Mouse (Mus musculus) gonadal fat pad, adult 2 months (tissue): ENCODE data around the gene Neurod1. TPM values are rescaled to one million over a fixed set of nuclear protein-coding genes. Genes with fewer than 3 reads are reported as not detected.

Source experiments
- DNase-seq: peaks from one replicate; pipeline ENCODE4 v3.0.0-alpha.2; 2012; ENCODE audit warnings: low read depth
- polyA plus RNA-seq: library from polyadenylated mRNA; depleted of rRNA; stranded (reverse); fragments of >200 nt; gene quantifications from 2 replicates; pipeline ENCODE4 v1.2.3, GENCODE M21; 2012; rRNA removed

Gene Neurod1
- polyA plus RNA-seq, result not detected in 2 replicates

DNA sequence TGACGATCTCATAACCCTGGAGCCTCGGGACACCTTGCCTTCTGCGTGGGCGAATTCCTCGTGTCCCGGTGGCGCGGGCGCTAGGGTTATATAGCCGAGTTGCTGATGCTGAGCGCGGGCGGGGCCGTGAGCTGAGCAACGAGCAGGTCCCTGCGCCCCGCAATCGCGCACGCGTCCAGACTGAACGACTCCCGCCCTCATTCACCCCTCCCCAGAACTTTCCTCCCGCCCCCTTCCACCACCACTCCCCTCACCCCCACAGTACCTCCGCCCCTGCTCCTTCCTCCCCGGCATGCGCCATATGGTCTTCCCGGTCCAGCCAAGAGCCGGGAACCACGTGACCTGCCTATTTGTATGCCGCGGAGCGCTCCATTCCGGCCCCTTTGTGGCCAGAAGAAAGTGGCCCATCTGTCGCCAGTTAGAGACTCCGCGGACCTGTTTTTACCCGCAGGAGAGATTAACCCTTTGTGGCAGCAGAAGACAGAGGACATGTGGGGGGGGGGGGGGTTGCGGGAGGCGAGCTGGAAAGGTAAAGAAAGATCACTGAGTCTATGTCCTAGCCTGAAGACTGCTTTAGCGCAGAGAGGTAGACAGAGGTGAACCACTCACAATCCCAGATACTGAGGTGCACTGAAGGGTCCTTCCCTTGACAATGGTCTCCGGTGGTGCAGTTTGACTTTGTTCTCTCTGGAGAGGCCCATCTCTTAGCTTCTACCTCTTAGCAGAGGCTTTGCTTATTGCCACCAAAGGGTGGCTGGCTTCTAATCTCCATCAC, at the start of gene Neurod1, which contains the start of gene Cerkl:
Gene Neurod1 (minus strand): TSS at position 177 of the 775 bp plus-strand sequence.
Gene Cerkl (minus strand): TSS at position 211 of the 775 bp plus-strand sequence.
- DNase-seq, result no peak

GRCm38 (mm10) chr2:79498990-79499755, 42.6 kb upstream of the Neurod1 start:
- no peak for DNase-seq

DNA sequence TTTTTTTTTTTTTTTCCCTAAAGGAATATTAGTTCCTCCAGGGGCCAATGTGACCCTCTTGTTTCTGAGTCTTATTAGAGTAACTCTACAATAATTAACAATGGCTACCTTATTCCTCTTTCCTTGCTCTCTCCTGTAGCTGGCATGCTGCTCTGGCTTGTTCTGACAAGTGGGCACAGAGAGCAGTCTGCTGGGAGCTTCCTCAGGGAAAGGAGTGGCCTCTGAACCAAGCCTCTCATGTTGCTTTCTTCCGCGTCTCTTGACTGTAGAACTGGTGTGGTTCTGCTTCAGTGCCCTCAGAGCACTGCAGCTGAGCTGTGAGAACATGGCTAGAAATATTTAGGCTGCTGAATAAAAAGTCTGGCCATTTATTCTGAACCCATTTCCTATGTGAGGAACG, 28.6 kb upstream of the Neurod1 start:
- no peak for DNase-seq

GRCm38 (mm10) chr2:79482511-79482910, 26.0 kb upstream of the Neurod1 start:
- no peak for DNase-seq

- no peak for DNase-seq
Observed at GRCm38 (mm10) chr2:79462411-79462810, 5.9 kb upstream of the Neurod1 start.

GRCm38 (mm10) chr2:79461861-79462260, 5.3 kb upstream of the Neurod1 start:
- no peak for DNase-seq

DNA sequence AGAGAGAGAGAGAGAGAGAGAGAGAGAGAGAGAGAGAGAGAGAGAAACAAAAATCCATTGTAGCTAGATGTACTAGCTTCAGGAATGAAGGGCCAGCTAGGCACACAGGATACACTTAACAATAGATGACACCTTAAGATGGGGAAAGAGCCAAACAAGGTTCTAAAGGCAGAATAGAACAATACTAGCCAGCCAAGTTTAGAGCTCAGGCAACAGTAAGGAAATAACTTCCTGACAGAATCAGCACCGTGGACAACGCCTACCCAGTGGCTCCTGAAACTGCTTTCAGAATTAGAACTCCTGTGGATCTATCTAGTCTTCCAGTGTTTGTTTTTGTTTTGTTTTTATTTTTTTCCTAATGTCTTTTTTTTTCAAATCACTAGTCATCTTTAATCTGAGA, 4.0 kb upstream of the Neurod1 start:
- DNase-seq, result no peak

GRCm38 (mm10) chr2:79460107-79460506, 3.6 kb upstream of the Neurod1 start:
- no peak for DNase-seq

DNA sequence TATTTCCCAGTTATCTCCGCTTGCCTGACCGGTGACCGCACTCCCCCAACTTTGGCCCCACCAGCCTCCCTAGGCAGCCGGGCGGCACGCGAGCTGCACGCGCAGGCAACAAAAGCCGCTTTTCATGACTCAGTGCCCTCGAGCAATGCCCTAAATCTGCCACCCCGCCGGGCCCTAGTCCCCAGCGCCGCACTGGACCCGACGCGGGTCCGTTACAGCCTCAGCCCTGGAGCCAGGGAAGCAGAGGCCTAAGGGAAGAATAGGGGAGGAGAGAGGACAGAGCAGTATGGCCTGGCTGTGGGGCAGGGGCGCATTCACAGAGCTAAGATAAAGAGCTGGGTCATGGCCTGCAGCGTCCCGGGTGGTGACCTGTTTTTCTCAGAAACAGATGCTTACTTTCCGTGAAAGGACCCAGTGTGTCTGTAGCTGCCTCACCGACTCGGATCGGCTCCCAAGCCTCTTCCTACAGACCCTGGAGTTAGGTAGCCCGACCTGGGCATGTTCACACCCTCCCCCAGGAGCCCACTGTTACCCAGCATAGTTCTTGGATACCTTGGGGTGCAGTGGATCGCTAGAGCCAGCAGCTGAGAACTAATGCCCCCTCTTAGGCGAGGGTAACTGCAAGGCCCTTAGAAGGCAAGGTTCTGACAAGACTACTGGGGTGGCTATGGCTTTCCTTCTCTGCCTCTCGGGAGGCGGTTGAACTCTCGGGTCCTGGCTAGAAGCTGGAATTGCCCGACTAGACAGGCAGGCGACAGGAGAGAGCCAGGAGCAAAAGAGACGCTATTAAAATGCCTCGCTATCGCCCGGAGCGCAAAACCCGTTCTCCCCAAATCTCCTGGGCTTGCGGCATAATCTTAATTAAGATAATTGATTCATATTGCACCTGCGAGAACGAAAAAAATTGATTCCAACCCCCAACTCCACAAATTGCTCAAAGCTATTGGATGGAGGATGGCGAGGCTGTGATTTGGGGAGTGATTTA, 2.8 kb upstream of the Neurod1 start:
- no peak for DNase-seq

GRCm38 (mm10) chr2:79457932-79458331, 1.4 kb upstream of the Neurod1 start:
- DNase-seq, result no peak

GRCm38 (mm10) chr2:79457434-79457833, 883 bp upstream of the Neurod1 start:
- DNase-seq, result no peak

DNA sequence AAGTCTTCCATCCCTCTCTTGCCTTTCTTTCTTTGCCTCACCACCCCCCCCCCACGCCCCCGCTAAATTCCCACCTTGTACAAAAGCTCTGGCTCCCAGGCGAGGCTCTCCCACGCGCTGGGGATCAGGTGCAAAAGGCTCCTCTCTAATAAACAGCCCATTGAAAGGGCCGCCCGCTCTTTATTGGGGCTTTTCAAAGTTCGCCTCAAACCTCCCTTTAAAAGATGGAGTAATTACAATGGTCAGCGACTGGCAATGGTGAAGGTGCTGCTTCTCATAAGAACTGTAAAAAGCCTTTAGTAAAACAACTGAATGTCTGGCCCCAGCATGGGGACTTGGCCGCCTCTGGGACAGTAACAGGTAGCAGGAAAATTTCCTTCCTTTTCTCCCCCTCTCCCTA, 905 bp downstream of the Neurod1 start:
- no peak for DNase-seq

DNA sequence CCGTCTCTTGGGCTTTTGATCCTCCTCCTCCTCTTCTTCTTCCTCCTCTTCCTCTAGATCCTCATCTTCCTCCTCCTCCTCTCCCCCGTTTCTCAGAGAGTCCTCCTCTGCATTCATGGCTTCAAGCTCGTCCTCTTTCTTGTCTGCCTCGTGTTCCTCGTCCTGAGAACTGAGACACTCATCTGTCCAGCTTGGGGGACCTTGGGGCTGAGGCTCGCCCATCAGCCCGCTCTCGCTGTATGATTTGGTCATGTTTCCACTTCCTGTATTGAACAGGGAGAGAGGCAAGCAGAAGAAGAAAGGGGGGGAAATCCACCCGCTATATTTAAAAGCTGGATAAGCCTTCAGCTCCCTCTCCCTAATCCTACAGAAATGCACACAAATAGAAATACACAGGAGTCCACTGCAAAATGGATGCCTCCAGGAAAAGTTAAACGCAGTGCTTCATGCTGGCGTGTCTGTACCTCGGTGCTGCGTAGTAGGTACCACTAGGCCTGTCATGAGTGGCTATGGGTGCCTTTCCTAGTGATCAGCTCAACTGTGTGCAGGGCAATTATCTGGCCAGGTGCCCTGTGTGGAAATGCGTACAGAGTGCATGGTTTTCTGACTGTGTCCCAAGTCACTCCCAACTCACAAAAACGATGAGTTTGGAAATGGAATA, 1.6 kb downstream of the Neurod1 start:
- DNase-seq, result no peak

- DNase-seq, result no peak
Observed at GRCm38 (mm10) chr2:79453901-79454781, 2.4 kb downstream of the Neurod1 start.

DNA sequence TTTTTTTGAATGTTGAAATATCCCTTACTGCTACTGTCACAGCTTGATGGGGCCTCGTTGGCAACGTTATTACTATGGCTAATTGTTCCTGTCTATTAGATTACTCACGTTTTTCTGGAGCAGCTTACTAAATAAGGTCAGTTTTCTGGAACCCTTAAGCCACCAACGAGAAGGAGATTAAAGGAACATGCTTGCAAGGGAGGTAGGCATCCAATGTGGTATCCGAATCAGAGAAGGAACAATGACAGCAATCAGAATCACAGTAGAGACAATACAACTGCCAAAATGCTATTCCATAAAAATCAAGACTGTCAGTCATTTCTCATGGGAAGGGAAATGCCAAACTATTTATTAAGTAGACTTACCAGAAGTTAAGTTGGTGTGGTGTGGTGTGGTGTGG, 5.1 kb downstream of the Neurod1 start:
- DNase-seq, result no peak

DNA sequence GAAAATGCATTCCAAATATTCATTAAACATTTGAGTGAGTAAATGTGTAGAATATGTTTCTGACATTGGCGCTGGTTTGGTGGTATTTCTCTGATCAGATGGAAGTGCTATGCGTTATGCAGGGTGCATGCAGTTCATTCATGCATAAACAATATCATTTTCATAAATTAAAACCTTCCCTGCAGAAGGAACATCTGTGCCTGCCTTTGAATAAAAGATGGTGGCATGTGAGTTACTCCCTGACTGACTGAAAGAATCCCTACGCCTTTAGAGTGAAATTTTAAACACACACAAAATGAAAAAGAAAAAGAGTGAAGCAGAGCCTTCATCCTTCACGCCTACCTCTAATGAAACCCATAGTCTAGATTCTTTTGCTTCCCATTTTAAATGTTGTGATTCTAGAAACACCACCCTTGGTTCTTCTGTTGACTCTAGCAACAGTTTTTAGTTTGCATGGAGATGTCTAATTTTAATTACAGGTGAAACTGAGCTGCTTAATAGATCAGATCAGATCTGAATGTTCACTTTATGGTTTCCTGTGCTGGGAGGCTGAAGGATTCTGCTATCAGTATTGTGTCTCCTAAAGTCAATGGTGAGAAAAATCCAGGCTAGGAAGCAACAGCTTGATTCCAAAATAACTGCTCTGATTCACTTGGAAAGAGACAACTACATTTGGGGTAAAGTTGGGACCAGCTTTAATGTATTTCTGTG, 5.7 kb downstream of the Neurod1 start:
- DNase-seq, result no peak

GRCm38 (mm10) chr2:79449371-79449770, 7.2 kb downstream of the Neurod1 start:
- DNase-seq, result no peak

- no peak for DNase-seq
Observed at GRCm38 (mm10) chr2:79447198-79447597, 9.4 kb downstream of the Neurod1 start.

GRCm38 (mm10) chr2:79443861-79444620, 12.5 kb downstream of the Neurod1 start:
- DNase-seq, result no peak
